Mouse (Mus musculus) heart, embryonic 10.5 days (tissue): ENCODE measurements around the gene Ccdc12. TPM values are rescaled to one million over a fixed set of nuclear protein-coding genes. Genes with fewer than 3 reads are reported as not detected.

Experiments
- DNase-seq: peaks from one replicate; pipeline ENCODE4 v3.0.0-alpha.2; 2017; ENCODE audit warnings: low spot score
- H3K27ac ChIP-seq: fragments of 300-500 bp; sonication (generic); 2 replicates; pipeline ENCODE4 v1.5.1; 2016; ENCODE audit warnings: mild to moderate bottlenecking
- H3K27me3 ChIP-seq: fragments of 300-500 bp; sonication (generic); 2 replicates; pipeline ENCODE4 v1.6.1; 2016; ENCODE audit warnings: mild to moderate bottlenecking; ENCODE audit not compliant: poor library complexity, insufficient read depth, severe bottlenecking
- H3K36me3 ChIP-seq: fragments of 300-500 bp; sonication (generic); 2 replicates; pipeline ENCODE4 v1.6.1; 2016; ENCODE audit warnings: mild to moderate bottlenecking, moderate library complexity
- H3K4me1 ChIP-seq: fragments of 300-500 bp; sonication (generic); 2 replicates; pipeline ENCODE4 v1.6.1; 2016; ENCODE audit warnings: mild to moderate bottlenecking
- H3K4me3 ChIP-seq: fragments of 300-500 bp; sonication (generic); 2 replicates; pipeline ENCODE4 v1.5.1; 2016; ENCODE audit warnings: mild to moderate bottlenecking, moderate library complexity
- H3K9me3 ChIP-seq: fragments of 300-500 bp; sonication (generic); 2 replicates; pipeline ENCODE4 v1.6.1; 2016; ENCODE audit warnings: mild to moderate bottlenecking, moderate library complexity
- WGBS: fragments of 180-500 bp; shearing (Covaris S2); methylation state at CpG from one replicate; pipeline ENCODE4 v1.1.7; 2016; 5-methylcytosine and 5-hydroxymethylcytosine counted together
- polyA plus RNA-seq: library from polyadenylated mRNA; unstranded; fragments of >200 nt; fragmentation: Nextera tagmentation; extraction: Ambion mirVana; gene quantifications from 2 replicates; pipeline ENCODE4 v1.2.1, GENCODE M21; 2016

Gene Ccdc12
- polyA plus RNA-seq, 1 experiment from 2014 or later = 189 TPM

GRCm38 (mm10) chr9:110742951-110743455, 86.7 kb downstream of the Ccdc12 start:
- under 1% methylated on average over 47 of the region's 49 CpGs for WGBS
- Histone ChIP-seq H3K9me3 (no peaks in the 10 kb centered on the region), H3K27me3 (peaks cover 45% of the 10 kb centered on the region; the same call in 1 of the 2 replicates), H3K27ac (peak overlapping the region; percentile 98), H3K36me3 (peaks cover 24% of the 10 kb centered on the region), H3K4me1 (peaks cover 72% of the 10 kb centered on the region), H3K4me3 (peak overlapping the region; percentile 90)
- DNase-seq = no peak

- H3K27ac ChIP-seq = peak overlapping the region; percentile 98
- no peak for DNase-seq
- peak overlapping the region; percentile 90 for H3K4me3 ChIP-seq
- no peaks in the 10 kb centered on the region for H3K9me3 ChIP-seq
- H3K36me3 ChIP-seq = peaks cover 17% of the 10 kb centered on the region; the same call in 1 of the 2 replicates
- H3K27me3 ChIP-seq = peaks cover 52% of the 10 kb centered on the region; the same call in 1 of the 2 replicates
- WGBS = 2% methylated on average over 57 of the region's 63 CpGs
- peaks cover 79% of the 10 kb centered on the region for H3K4me1 ChIP-seq
These were observed 87.4 kb downstream of the Ccdc12 start for GRCm38 (mm10) chr9:110743456-110744323.

- peaks cover 92% of the 10 kb centered on the region for H3K4me1 ChIP-seq
- H3K27ac ChIP-seq = peak overlapping the region; percentile 80
- WGBS = 7% methylated on average over 5 of the region's 5 CpGs
- no peaks in the 10 kb centered on the region for H3K36me3 ChIP-seq
- 0 out of 2 replicates have a peak overlapping the region, but pooled peaks have one; percentile 18 for H3K4me3 ChIP-seq
- no peaks in the 10 kb centered on the region for H3K9me3 ChIP-seq
- peaks cover 45% of the 10 kb centered on the region; the same call in 1 of the 2 replicates for H3K27me3 ChIP-seq
- no peak for DNase-seq
These were observed 89.4 kb downstream of the Ccdc12 start for GRCm38 (mm10) chr9:110745752-110746151.

GRCm38 (mm10) chr9:110746238-110746637, 89.9 kb downstream of the Ccdc12 start:
- 33% methylated on average over 5 of the region's 5 CpGs for WGBS
- H3K4me1 ChIP-seq = peaks cover 92% of the 10 kb centered on the region
- H3K4me3 ChIP-seq = 0 out of 2 replicates have a peak overlapping the region, but pooled peaks have one; percentile 18
- DNase-seq = no peak
- peaks cover 40% of the 10 kb centered on the region; the same call in 1 of the 2 replicates for H3K27me3 ChIP-seq
- no peaks in the 10 kb centered on the region for H3K9me3 ChIP-seq
- peak overlapping the region; percentile 80 for H3K27ac ChIP-seq
- H3K36me3 ChIP-seq = no peaks in the 10 kb centered on the region

GRCm38 (mm10) chr9:110746961-110747360, 90.7 kb downstream of the Ccdc12 start, which contains the start of gene Pth1r:
TSS of gene Pth1r (minus strand) at chr9:110747145.
- H3K4me3 ChIP-seq = 0 out of 2 replicates have a peak within 1 kb of the TSS, but pooled peaks have one; percentile 18
- 63% methylated on average over 7 of the region's 7 CpGs for WGBS
- no peak for DNase-seq
- H3K27me3 ChIP-seq = peaks cover 36% of the 10 kb centered on the region; the same call in 1 of the 2 replicates
- no peaks in the 10 kb centered on the region for H3K9me3 ChIP-seq
- H3K4me1 ChIP-seq = peaks cover 92% of the 10 kb centered on the region
- no peaks in the 10 kb centered on the region for H3K36me3 ChIP-seq
- peak within 1 kb of the TSS; percentile 80 for H3K27ac ChIP-seq

- Histone ChIP-seq H3K27me3 (peaks cover 36% of the 10 kb centered on the region; the same call in 1 of the 2 replicates), H3K36me3 (no peaks in the 10 kb centered on the region), H3K4me3 (no peak overlapping the region), H3K4me1 (peaks cover 100% of the 10 kb centered on the region), H3K27ac (peak overlapping the region; percentile 67), H3K9me3 (no peaks in the 10 kb centered on the region)
- WGBS = 48% methylated on average over 2 of the region's 2 CpGs
- DNase-seq = no peak
These were observed 92.1 kb downstream of the Ccdc12 start for GRCm38 (mm10) chr9:110748451-110748850.

- Histone ChIP-seq H3K36me3 (no peaks in the 10 kb centered on the region), H3K4me3 (peak overlapping the region; percentile 19), H3K4me1 (peaks cover 93% of the 10 kb centered on the region), H3K27ac (peak overlapping the region; percentile 91), H3K27me3 (0 out of 2 replicates have a peak, but pooled peaks cover 19% of the 10 kb centered on the region), H3K9me3 (no peaks in the 10 kb centered on the region)
- WGBS = 15% methylated on average over 14 of the region's 14 CpGs
- DNase-seq = no peak
These were observed 94.3 kb downstream of the Ccdc12 start for GRCm38 (mm10) chr9:110750404-110751187.

GRCm38 (mm10) chr9:110751412-110751811, 95.1 kb downstream of the Ccdc12 start:
- 54% methylated on average over 5 of the region's 5 CpGs for WGBS
- H3K4me1 ChIP-seq = peaks cover 85% of the 10 kb centered on the region
- H3K9me3 ChIP-seq = no peaks in the 10 kb centered on the region

GRCm38 (mm10) chr9:110752917-110753435, 96.7 kb downstream of the Ccdc12 start:
- Histone ChIP-seq H3K4me1 (peaks cover 75% of the 10 kb centered on the region), H3K36me3 (no peaks in the 10 kb centered on the region), H3K27me3 (0 out of 2 replicates have a peak, but pooled peaks cover 12% of the 10 kb centered on the region), H3K27ac (peak overlapping the region; percentile 91), H3K9me3 (no peaks in the 10 kb centered on the region), H3K4me3 (no peak overlapping the region)
- DNase-seq = no peak
- WGBS = 61% methylated on average over 4 of the region's 4 CpGs

More at GRCm38 (mm10) chr9:110751412-110751811, 95.1 kb downstream of the Ccdc12 start:
- H3K27me3 ChIP-seq = 0 out of 2 replicates have a peak, but pooled peaks cover 12% of the 10 kb centered on the region
- no peaks in the 10 kb centered on the region for H3K36me3 ChIP-seq
- no peak for DNase-seq
- peak overlapping the region; percentile 91 for H3K27ac ChIP-seq
- peak overlapping the region; percentile 19 for H3K4me3 ChIP-seq

- peaks cover 71% of the 10 kb centered on the region for H3K4me1 ChIP-seq
- H3K27ac ChIP-seq = peak overlapping the region; percentile 60
- no peaks in the 10 kb centered on the region for H3K9me3 ChIP-seq
- H3K4me3 ChIP-seq = no peak overlapping the region
- 52% methylated on average over 4 of the region's 4 CpGs for WGBS
- no peak for DNase-seq
- H3K27me3 ChIP-seq = 0 out of 2 replicates have a peak, but pooled peaks cover 5% of the 10 kb centered on the region
- no peaks in the 10 kb centered on the region for H3K36me3 ChIP-seq
These were observed 97.5 kb downstream of the Ccdc12 start for GRCm38 (mm10) chr9:110753773-110754172.

- peak overlapping the region; percentile 56 for H3K27ac ChIP-seq
- peaks cover 48% of the 10 kb centered on the region for H3K4me1 ChIP-seq
- no peaks in the 10 kb centered on the region for H3K9me3 ChIP-seq
- no peaks in the 10 kb centered on the region for H3K27me3 ChIP-seq
- 71% methylated on average over 5 of the region's 5 CpGs for WGBS
- DNase-seq = no peak
- H3K36me3 ChIP-seq = no peaks in the 10 kb centered on the region
- no peak overlapping the region for H3K4me3 ChIP-seq
These were observed 101.5 kb downstream of the Ccdc12 start for GRCm38 (mm10) chr9:110757816-110758215.

GRCm38 (mm10) chr9:110758605-110759004, 102.3 kb downstream of the Ccdc12 start:
- Histone ChIP-seq H3K36me3 (no peaks in the 10 kb centered on the region), H3K9me3 (no peaks in the 10 kb centered on the region), H3K27me3 (no peaks in the 10 kb centered on the region), H3K4me3 (no peak overlapping the region), H3K4me1 (peaks cover 48% of the 10 kb centered on the region), H3K27ac (no peak overlapping the region)
- 72% methylated on average over 8 of the region's 8 CpGs for WGBS
- no peak for DNase-seq
